Mouse (Mus musculus) myocyte (in vitro differentiated cells): ENCODE data around the gene P4ha3. TPM values are rescaled to one million over a fixed set of nuclear protein-coding genes. Genes with fewer than 3 reads are reported as not detected.

Source experiments
- H3K27me3 ChIP-seq: one replicate; pipeline ENCODE4 v1.6.1; 2011; ENCODE audit not compliant: control insufficient read depth, insufficient read depth, insufficient read length
- H3K36me3 ChIP-seq: one replicate; pipeline ENCODE4 v1.6.1; 2011; ENCODE audit not compliant: control insufficient read depth, insufficient read depth
- H3K4me2 ChIP-seq: one replicate; pipeline ENCODE4 v1.6.1; 2011; ENCODE audit warnings: low read depth, control low read depth
- H3K4me3 ChIP-seq: one replicate; pipeline ENCODE4 v1.5.1; 2011; ENCODE audit warnings: mild to moderate bottlenecking, control low read depth, moderate library complexity
- H3K79me2 ChIP-seq: one replicate; pipeline ENCODE4 v1.6.1; 2011; ENCODE audit not compliant: control insufficient read depth, insufficient read depth
- H3ac ChIP-seq: one replicate; pipeline ENCODE4 v1.6.1; 2011; ENCODE audit not compliant: control insufficient read depth, insufficient read length
- CEBPB ChIP-seq: IDR thresholded peaks from 2 replicates; pipeline ENCODE4 v1.6.1; 2011; ENCODE audit warnings: mild to moderate bottlenecking, moderate library complexity; ENCODE audit not compliant: poor library complexity, insufficient read depth, severe bottlenecking
- E2F4 ChIP-seq: IDR thresholded peaks from one replicate; pipeline ENCODE4 v1.6.1; 2011; ENCODE audit warnings: mild to moderate bottlenecking, control low read depth, moderate library complexity; ENCODE audit not compliant: insufficient read depth
- MAX ChIP-seq: IDR thresholded peaks from one replicate; pipeline ENCODE4 v1.6.1; 2011; ENCODE audit warnings: low read depth, mild to moderate bottlenecking, control low read depth
- MYOD1 ChIP-seq, 3 experiments: IDR thresholded peaks; one replicate each; pipeline ENCODE4 v1.6.1; 2011; ENCODE audit warnings: control low read depth in 2 of 3, low read depth in 2 of 3, mild to moderate bottlenecking in 2 of 3, moderate library complexity in 1 of 3; ENCODE audit not compliant: insufficient read length in 2 of 3, control insufficient read depth in 1 of 3
- MYOG ChIP-seq, 3 experiments: IDR thresholded peaks; one replicate each; pipeline ENCODE4 v1.6.1; 2011; ENCODE audit warnings: control low read depth in 2 of 3, low read depth in 2 of 3, mild to moderate bottlenecking in 2 of 3; ENCODE audit not compliant: insufficient read length in 2 of 3, control insufficient read depth in 1 of 3, insufficient read depth in 1 of 3
- POLR2A ChIP-seq: IDR thresholded peaks from one replicate; pipeline ENCODE4 v1.6.1; 2011; ENCODE audit warnings: low read depth, mild to moderate bottlenecking, control low read depth, moderate library complexity; ENCODE audit not compliant: insufficient read length
- POLR2AphosphoS2 ChIP-seq: IDR thresholded peaks from one replicate; pipeline ENCODE4 v1.6.1; 2011; ENCODE audit warnings: low read depth, control low read depth; ENCODE audit not compliant: insufficient read length
- REST ChIP-seq: IDR thresholded peaks from one replicate; pipeline ENCODE4 v1.6.1; 2011; ENCODE audit warnings: mild to moderate bottlenecking, control low read depth, moderate library complexity; ENCODE audit not compliant: insufficient read depth, insufficient read length
- SRF ChIP-seq: IDR thresholded peaks from one replicate; pipeline ENCODE4 v1.6.1; 2011; ENCODE audit warnings: low read depth; ENCODE audit not compliant: control insufficient read depth, insufficient read length
- TCF12 ChIP-seq: IDR thresholded peaks from one replicate; pipeline ENCODE4 v1.6.1; 2011; ENCODE audit warnings: mild to moderate bottlenecking, control low read depth; ENCODE audit not compliant: poor library complexity, insufficient read depth, severe bottlenecking
- TCF3 ChIP-seq: IDR thresholded peaks from one replicate; pipeline ENCODE4 v1.6.1; 2011; ENCODE audit warnings: low read depth, control low read depth; ENCODE audit not compliant: insufficient read length
- USF1 ChIP-seq: IDR thresholded peaks from one replicate; pipeline ENCODE4 v1.6.1; 2011; ENCODE audit warnings: low read depth, mild to moderate bottlenecking, control low read depth, moderate library complexity
- polyA plus RNA-seq: library from polyadenylated mRNA; unstranded; fragments of >200 nt; fragmentation: generic; extraction: Trizol; gene quantifications from one replicate; pipeline ENCODE4 v1.2.1, GENCODE M21; 2012; ENCODE audit warnings: missing spikeins

Gene P4ha3
- polyA plus RNA-seq, 1 experiment: 2.9 TPM

DNA sequence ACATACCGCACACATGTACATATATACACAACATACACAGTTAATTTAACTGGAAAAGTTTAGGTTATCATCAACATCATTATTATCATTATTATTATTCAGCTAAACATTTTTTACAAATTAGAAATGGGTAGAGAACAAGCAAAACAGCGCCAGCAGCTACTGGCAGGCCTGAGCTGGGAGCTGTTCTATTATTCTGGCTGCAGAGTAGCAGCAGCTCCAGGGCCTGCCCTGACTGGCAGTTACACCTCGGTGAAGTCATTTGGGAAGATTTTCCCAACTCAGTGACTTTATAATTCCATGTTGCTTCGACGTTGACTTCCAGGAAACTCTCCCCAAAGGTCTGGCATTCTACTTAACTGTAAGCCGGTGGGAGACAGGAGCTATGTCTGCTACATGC is 11.4 kb downstream of the P4ha3 start:
- Histone ChIP-seq H3K36me3 (no peaks in the 10 kb centered on the region), H3K79me2 (no peaks in the 10 kb centered on the region), H3K4me3 (no peak overlapping the region), H3K4me2 (no peak overlapping the region), H3K27me3 (no peaks in the 10 kb centered on the region), H3ac (no peak overlapping the region)
- TF ChIP-seq E2F4: no peak
- no peak for TF ChIP-seq MAX
- TF ChIP-seq CEBPB: no peak
- TF ChIP-seq MYOG (IDR thresholded peaks at IDR 0.05; ENCODE audit: control insufficient read depth in 1 of 3, insufficient read depth in 1 of 3, insufficient read length in 2 of 3, low read depth in 2 of 3): no peak
- no peak for TF ChIP-seq POLR2AphosphoS2
- no peak for TF ChIP-seq POLR2A
- TF ChIP-seq MYOD1 (IDR thresholded peaks at IDR 0.05; ENCODE audit: control insufficient read depth in 1 of 3, insufficient read length in 2 of 3, low read depth in 2 of 3): no peak
- no peak for TF ChIP-seq USF1
- TF ChIP-seq TCF12: no peak
- TF ChIP-seq REST: no peak

GRCm38 (mm10) chr7:100298861-100299510 is 13.7 kb downstream of the P4ha3 start:
- Histone ChIP-seq H3K4me2 (no peak overlapping the region), H3K79me2 (no peaks in the 10 kb centered on the region), H3K27me3 (no peaks in the 10 kb centered on the region), H3ac (no peak overlapping the region), H3K4me3 (no peak overlapping the region), H3K36me3 (no peaks in the 10 kb centered on the region)
- TF ChIP-seq TCF3: no peak
- TF ChIP-seq CEBPB: no peak
- TF ChIP-seq MYOG (IDR thresholded peaks at IDR 0.05; ENCODE audit: control insufficient read depth in 1 of 3, insufficient read depth in 1 of 3, insufficient read length in 2 of 3, low read depth in 2 of 3): no peak
- TF ChIP-seq POLR2AphosphoS2: no peak
- no peak for TF ChIP-seq POLR2A
- no peak for TF ChIP-seq TCF12
- no peak for TF ChIP-seq MAX
- no peak for TF ChIP-seq USF1
- TF ChIP-seq REST: no peak
- no peak for TF ChIP-seq E2F4
- no peak for TF ChIP-seq MYOD1 (IDR thresholded peaks at IDR 0.05; ENCODE audit: control insufficient read depth in 1 of 3, insufficient read length in 2 of 3, low read depth in 2 of 3)

DNA sequence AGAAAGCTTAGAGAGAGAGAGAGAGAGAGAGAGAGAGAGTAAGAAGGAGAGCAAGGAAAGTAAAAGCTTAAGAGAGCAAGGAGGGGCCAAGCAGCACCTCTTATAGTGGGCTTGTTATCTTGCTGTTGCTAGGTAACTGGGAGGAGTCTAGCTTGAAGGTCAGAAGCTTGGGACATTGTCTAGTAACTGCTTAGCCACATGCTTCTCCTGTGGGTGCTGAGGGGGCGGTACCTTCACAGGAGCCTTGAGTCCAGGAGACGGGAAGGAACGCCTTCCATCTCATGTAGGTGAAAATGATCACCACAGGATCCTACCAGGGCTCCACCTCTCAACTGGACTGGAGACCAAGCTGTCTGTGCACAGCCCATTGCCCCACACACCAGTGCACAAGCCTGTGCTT is 16.1 kb downstream of the P4ha3 start:
- H3K27me3 ChIP-seq: no peaks in the 10 kb centered on the region
- H3K36me3 ChIP-seq: no peaks in the 10 kb centered on the region
- no peaks in the 10 kb centered on the region for H3K79me2 ChIP-seq
- H3K4me3 ChIP-seq: no peak overlapping the region
- TF ChIP-seq POLR2A: no peak
- TF ChIP-seq E2F4: no peak
- TF ChIP-seq USF1: no peak
- no peak for TF ChIP-seq CEBPB
- TF ChIP-seq MYOG (IDR thresholded peaks at IDR 0.05; ENCODE audit: control insufficient read depth in 1 of 3, insufficient read depth in 1 of 3, insufficient read length in 2 of 3, low read depth in 2 of 3): no peak
- TF ChIP-seq TCF12: no peak
- no peak for TF ChIP-seq REST
- TF ChIP-seq MYOD1 (IDR thresholded peaks at IDR 0.05; ENCODE audit: control insufficient read depth in 1 of 3, insufficient read length in 2 of 3, low read depth in 2 of 3): no peak
- no peak for TF ChIP-seq SRF
- TF ChIP-seq POLR2AphosphoS2: no peak
- TF ChIP-seq TCF3: no peak
- no peak for TF ChIP-seq MAX
- no peak overlapping the region for H3ac ChIP-seq
- no peak overlapping the region for H3K4me2 ChIP-seq

- TF ChIP-seq MYOD1 (IDR thresholded peaks at IDR 0.05; ENCODE audit: control insufficient read depth in 1 of 3, insufficient read length in 2 of 3, low read depth in 2 of 3) (no peak), SRF (no peak), TCF3 (no peak), CEBPB (no peak), REST (no peak), MAX (no peak), USF1 (no peak), TCF12 (no peak), MYOG (IDR thresholded peaks at IDR 0.05; ENCODE audit: control insufficient read depth in 1 of 3, insufficient read depth in 1 of 3, insufficient read length in 2 of 3, low read depth in 2 of 3) (no peak), POLR2A (no peak), E2F4 (no peak), POLR2AphosphoS2 (no peak)
- H3ac ChIP-seq: no peak overlapping the region
- H3K4me2 ChIP-seq: peak overlapping the region; percentile 1
- no peaks in the 10 kb centered on the region for H3K27me3 ChIP-seq
- H3K79me2 ChIP-seq: no peaks in the 10 kb centered on the region
- no peaks in the 10 kb centered on the region for H3K36me3 ChIP-seq
- no peak overlapping the region for H3K4me3 ChIP-seq
Observed at GRCm38 (mm10) chr7:100302316-100302715, 17.0 kb downstream of the P4ha3 start.
